Mouse (Mus musculus): ENCODE results near the gene Hip1r. TPM values are rescaled to one million over a fixed set of nuclear protein-coding genes. Genes with fewer than 3 reads are reported as not detected.
"Not testable (repeated sequence)": the region's sequence is repeated elsewhere in the genome, so short reads cannot be mapped to it uniquely, and the experiment has no call there.

Hip1r gene
- polyA plus RNA-seq, 1 experiment from 2014 or later, result 4.4 TPM

DNA sequence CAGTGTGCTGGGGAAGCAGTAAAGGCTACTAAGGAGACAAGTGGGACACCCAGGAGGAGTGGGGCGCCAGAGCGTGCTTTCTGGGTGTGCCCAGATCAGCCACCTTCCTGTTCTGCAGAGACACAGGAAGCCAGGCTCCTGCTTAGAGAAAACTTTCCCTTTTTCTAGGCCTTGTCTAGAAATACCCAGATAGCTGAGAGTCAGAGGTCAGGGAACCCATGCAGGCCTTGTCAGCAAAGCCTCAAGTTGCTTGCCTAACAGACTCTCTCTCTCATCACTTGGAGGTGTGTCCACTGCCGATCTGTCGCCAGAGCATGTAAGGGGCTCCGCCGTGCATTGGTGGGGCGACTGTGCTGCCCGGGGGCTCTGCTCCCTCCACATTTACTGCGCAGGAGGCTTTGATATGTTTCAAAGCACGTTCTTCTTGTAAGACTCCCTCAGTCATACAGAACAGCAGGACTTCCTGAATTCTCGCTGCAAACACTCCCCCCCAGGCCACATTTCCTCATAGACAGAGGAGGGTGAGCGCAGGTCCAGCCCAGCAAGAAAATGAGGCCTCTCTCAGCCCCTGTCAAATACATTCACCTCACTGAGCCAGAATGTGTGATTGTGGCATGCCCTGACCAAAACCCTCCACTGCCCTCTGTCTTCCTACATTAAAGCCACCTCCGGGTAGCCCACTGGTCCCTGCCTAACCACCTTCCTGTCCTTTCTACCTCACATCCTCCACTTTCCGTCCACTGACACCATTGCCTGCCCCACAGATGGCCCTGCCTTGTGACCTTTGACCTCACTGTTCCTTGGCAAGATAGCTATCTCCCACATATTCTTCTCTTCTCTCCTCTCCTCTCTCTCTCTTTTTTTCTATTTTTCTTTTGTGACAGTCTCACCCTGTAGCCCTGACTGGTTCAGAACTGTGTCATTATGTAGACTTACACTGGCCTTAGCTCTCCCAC, 76.9 kb downstream of the Hip1r start:
- Histone ChIP-seq H3K4me3 (ENCODE audit: low read depth, low read length) (no peak overlapping the region), H3K36me3 (ENCODE audit: control insufficient read depth, insufficient read depth, low read length) (no peaks in the 10 kb centered on the region), H3K4me2 (ENCODE audit: low read depth) (no peak overlapping the region), H3K9me3 (ENCODE audit: control insufficient read depth, low read length) (no peaks in the 10 kb centered on the region), H3K4me1 (ENCODE audit: control insufficient read depth, insufficient read depth, low read length) (0 out of 2 replicates have a peak, but pooled peaks cover 4% of the 10 kb centered on the region), H3K27ac (ENCODE audit: low read depth, low read length) (peak overlapping the region; percentile 1; the same call in 1 of the 2 replicates), H3K27me3 (ENCODE audit: control insufficient read depth, insufficient read depth, low read length) (no peaks in the 10 kb centered on the region), H3K9ac (ENCODE audit: low read length) (no peak overlapping the region)
- WGBS, result 56% methylated on average over 14 of the region's 14 CpGs
- DNase-seq (ENCODE audit: low spot score), result no peak
- no peak for ATAC-seq (ENCODE audit: insufficient read depth, low FRiP score, low TSS enrichment)

DNA sequence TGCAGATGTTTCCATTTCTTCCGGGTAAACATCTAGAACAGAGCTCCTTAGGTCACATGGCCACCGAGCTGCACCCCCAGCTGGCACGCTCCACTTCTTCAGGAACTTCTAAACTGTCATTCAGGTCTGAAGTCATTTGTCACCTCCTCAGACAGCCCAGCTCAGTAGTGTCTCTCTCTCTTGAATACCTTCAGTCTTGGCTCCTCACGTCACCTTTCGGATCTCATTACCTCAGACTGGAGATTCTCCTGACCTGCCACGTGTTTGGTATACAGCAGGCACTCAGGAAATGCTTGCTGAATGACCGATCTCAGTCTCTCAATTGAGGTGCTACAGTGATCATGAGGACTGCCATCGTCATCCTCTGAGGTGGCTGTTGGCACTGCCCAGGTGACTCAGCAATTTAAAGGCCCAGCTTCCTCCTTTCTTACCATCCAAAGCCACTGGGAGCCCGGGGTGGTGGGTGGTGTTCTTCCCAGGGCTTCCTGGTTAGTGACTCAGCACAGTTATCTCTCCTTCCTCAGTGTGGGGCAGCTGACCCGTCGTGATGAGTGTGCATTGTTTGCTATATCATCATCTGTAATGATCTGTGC, 78.6 kb downstream of the Hip1r start:
- H3K4me2 ChIP-seq (ENCODE audit: low read depth), result no peak overlapping the region
- no peak overlapping the region for H3K4me3 ChIP-seq (ENCODE audit: low read depth, low read length)
- 82% methylated on average over 11 of the region's 11 CpGs for WGBS
- H3K9ac ChIP-seq (ENCODE audit: low read length), result no peak overlapping the region
- ATAC-seq (ENCODE audit: insufficient read depth, low FRiP score, low TSS enrichment) (no peak), DNase-seq (ENCODE audit: low spot score) (no peak)
- no peak overlapping the region for H3K27ac ChIP-seq (ENCODE audit: low read depth, low read length)
- 0 out of 2 replicates have a peak, but pooled peaks cover 2% of the 10 kb centered on the region for H3K4me1 ChIP-seq (ENCODE audit: control insufficient read depth, insufficient read depth, low read length)
- H3K27me3 ChIP-seq (ENCODE audit: control insufficient read depth, insufficient read depth, low read length), result no peaks in the 10 kb centered on the region
- H3K36me3 ChIP-seq (ENCODE audit: control insufficient read depth, insufficient read depth, low read length), result no peaks in the 10 kb centered on the region
- H3K9me3 ChIP-seq (ENCODE audit: control insufficient read depth, low read length), result no peaks in the 10 kb centered on the region

DNA sequence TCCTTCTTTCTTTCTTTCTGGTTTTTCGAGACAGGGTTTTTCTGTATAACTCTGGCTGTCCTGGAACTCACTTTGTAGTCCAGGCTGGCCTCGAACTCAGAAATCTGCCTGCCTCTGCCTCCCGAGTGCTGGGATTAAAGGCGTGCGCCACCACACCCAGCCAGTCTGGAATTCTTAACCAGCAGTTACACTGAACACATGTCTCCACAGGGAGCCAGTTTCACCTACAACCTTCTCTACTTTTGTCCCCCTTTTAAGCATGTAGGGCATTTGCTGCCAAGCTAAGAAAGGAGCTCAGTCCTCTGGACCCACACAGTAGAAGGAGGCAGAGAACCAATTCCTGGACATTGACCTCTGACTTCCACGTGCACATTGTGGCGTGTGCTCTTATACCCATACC, 79.2 kb downstream of the Hip1r start:
- not testable (repeated sequence) for H3K36me3 ChIP-seq (ENCODE audit: control insufficient read depth, insufficient read depth, low read length); DNase-seq (ENCODE audit: low spot score); H3K4me3 ChIP-seq (ENCODE audit: low read depth, low read length); H3K9ac ChIP-seq (ENCODE audit: low read length); H3K4me2 ChIP-seq (ENCODE audit: low read depth); ATAC-seq (ENCODE audit: insufficient read depth, low FRiP score, low TSS enrichment); H3K27me3 ChIP-seq (ENCODE audit: control insufficient read depth, insufficient read depth, low read length); H3K4me1 ChIP-seq (ENCODE audit: control insufficient read depth, insufficient read depth, low read length); H3K9me3 ChIP-seq (ENCODE audit: control insufficient read depth, low read length); H3K27ac ChIP-seq (ENCODE audit: low read depth, low read length)
- 98% methylated on average over 5 of the region's 7 CpGs for WGBS

Small RNA genes lying within 50 kb of the gene (microRNA-seq; reads per million reads assigned to microRNA genes)
- not detected for gene Mir7032

Other genes with a start within 250 kb of the Hip1r start
- 154 and 166 TPM in 2 replicates for gene Rsrc2, start 224.2 kb upstream of the Hip1r start, polyA plus RNA-seq (2014; fragmentation: Nextera tagmentation; extraction: Ambion mirVana)
- 30.8 and 36.2 TPM in 2 replicates for gene Kntc1, start 223.9 kb upstream of the Hip1r start, polyA plus RNA-seq (2014; fragmentation: Nextera tagmentation; extraction: Ambion mirVana)
- gene Hcar2, start 108.1 kb upstream of the Hip1r start, polyA plus RNA-seq (2014; fragmentation: Nextera tagmentation; extraction: Ambion mirVana), result 0.16 TPM in 1 of 2 replicates, not detected in the other
- not detected in 2 replicates for gene Hcar1, start 93.6 kb upstream of the Hip1r start, polyA plus RNA-seq (2014; fragmentation: Nextera tagmentation; extraction: Ambion mirVana)
- 138 and 146 TPM in 2 replicates for gene Denr, start 66.5 kb upstream of the Hip1r start, polyA plus RNA-seq (2014; fragmentation: Nextera tagmentation; extraction: Ambion mirVana)
- gene Gm43518, start 46.2 kb upstream of the Hip1r start, polyA plus RNA-seq (2014; fragmentation: Nextera tagmentation; extraction: Ambion mirVana), result 0.45 TPM in 1 of 2 replicates, not detected in the other
- 3.8 and 5.0 TPM in 2 replicates for gene Ccdc62, start 42.9 kb upstream of the Hip1r start, polyA plus RNA-seq (2014; fragmentation: Nextera tagmentation; extraction: Ambion mirVana)
- gene Vps37b, start 58.6 kb downstream of the Hip1r start, polyA plus RNA-seq (2014; fragmentation: Nextera tagmentation; extraction: Ambion mirVana), result 50.3 and 52.3 TPM in 2 replicates
- 1.7 TPM in 2 replicates for gene Abcb9, start 122.2 kb downstream of the Hip1r start, polyA plus RNA-seq (2014; fragmentation: Nextera tagmentation; extraction: Ambion mirVana)
- gene Ogfod2, start 138.7 kb downstream of the Hip1r start, polyA plus RNA-seq (2014; fragmentation: Nextera tagmentation; extraction: Ambion mirVana), result 17.4 and 18.0 TPM in 2 replicates
- gene Arl6ip4, start 142.5 kb downstream of the Hip1r start, polyA plus RNA-seq (2014; fragmentation: Nextera tagmentation; extraction: Ambion mirVana), result 84.7 and 88.9 TPM in 2 replicates

All from neural tube, embryonic 11.5 days (tissue).